Mouse (Mus musculus) hematopoietic stem cell, adult 5-6 weeks (primary cell): ENCODE measurements around the gene Olfr181. TPM values are rescaled to one million over a fixed set of nuclear protein-coding genes. Genes with fewer than 3 reads are reported as not detected.

Source experiments
- ATAC-seq, 2 experiments: fragments of 125-278 bp in 1 of 2; replicated peaks in 1 of 2; 2 replicates each; pipeline ENCODE4 v1.8.0; 2016 to 2017; ENCODE audit warnings: inconsistent platforms in 2 of 2, mild to moderate bottlenecking in 2 of 2, moderate number of reproducible peaks in 2 of 2, low read depth in 1 of 2, moderate TSS enrichment in 1 of 2; ENCODE audit not compliant: low FRiP score in 2 of 2, poor library complexity in 2 of 2, severe bottlenecking in 2 of 2, insufficient read depth in 1 of 2, low TSS enrichment in 1 of 2
- total RNA-seq: library from RNA; stranded (forward); fragments of 172-1452, 232-1000 nt; gene quantifications from 2 replicates; pipeline ENCODE4 v1.2.3, GENCODE M21; 2017

Gene Olfr181
- not detected in 2 replicates for total RNA-seq

DNA sequence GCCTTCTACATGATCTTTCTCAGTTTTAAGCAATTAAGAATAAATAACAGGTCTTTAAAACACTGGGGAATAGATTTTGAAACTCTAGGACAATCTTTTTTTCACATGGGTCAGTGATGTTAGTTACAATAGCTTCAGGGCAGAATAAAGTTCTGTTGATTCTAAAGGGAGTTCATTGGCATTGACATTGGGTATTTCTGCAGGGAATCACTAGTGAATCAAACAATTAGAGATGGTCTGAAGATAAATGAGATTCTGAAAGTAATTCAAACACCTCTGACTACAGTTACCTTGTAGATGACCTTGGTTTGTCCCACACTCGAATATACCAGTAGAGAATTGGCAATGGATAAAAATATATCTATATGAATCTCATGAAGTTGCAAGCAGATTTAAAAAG, at the start of gene Olfr181:
Olfr181 (minus strand) TSS at position 101 of the 400 bp plus-strand sequence.
- ATAC-seq: no peak

DNA sequence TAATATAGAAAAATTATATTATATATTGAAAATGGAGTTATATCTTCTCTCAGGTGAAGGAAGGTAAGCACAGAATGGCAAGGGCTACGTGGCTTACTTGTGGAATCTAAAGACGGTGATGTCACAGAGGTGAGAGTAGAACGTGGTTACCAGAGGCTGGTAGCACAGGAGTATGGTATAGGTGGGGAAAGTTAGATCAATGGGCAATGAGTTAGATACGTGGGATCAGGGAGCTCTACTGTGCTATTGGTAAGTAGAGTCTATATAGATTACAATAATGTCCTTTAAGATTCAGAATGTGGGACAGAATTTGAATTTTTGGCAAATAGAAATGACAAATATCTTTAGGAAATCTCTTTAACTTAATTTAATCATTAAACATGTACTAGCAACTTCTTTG, 737 bp upstream of the Olfr181 start, which contains the start of gene Olfr180:
Olfr180 (minus strand) TSS at position 101 of the 400 bp plus-strand sequence.
- no peak for ATAC-seq

- no peak for ATAC-seq
Measured at GRCm38 (mm10) chr16:58891963-58892362, 36.6 kb downstream of the Olfr181 start, which contains the start of gene Olfr178. Gene Olfr178, minus strand, starts transcription at chr16:58892063.

GRCm38 (mm10) chr16:58884416-58884815, 44.1 kb downstream of the Olfr181 start:
- no peak for ATAC-seq

Other genes with a start within 250 kb of the Olfr181 start
- gene Gpr15, start 209.7 kb downstream of the Olfr181 start, total RNA-seq: not detected in 2 replicates
- gene Cldnd1, start 200.8 kb downstream of the Olfr181 start, total RNA-seq: 22.6 and 58.0 TPM in 2 replicates
- gene Olfr172, start 165.6 kb downstream of the Olfr181 start, total RNA-seq: not detected in 2 replicates
- not detected in 2 replicates for gene Olfr173, start 128.5 kb downstream of the Olfr181 start, total RNA-seq
- gene Olfr175-ps1, start 102.0 kb downstream of the Olfr181 start, total RNA-seq: not detected in 2 replicates
- not detected in 2 replicates for gene Olfr177, start 54.0 kb downstream of the Olfr181 start, total RNA-seq
- not detected in 2 replicates for gene Olfr178, start 36.7 kb downstream of the Olfr181 start, total RNA-seq
- gene Olfr180, start 637 bp upstream of the Olfr181 start, total RNA-seq: not detected in 2 replicates
- not detected in 2 replicates for gene Olfr183, start 66.6 kb upstream of the Olfr181 start, total RNA-seq
- gene Olfr186, start 101.5 kb upstream of the Olfr181 start, total RNA-seq: not detected in 2 replicates
- not detected in 2 replicates for gene Olfr187, start 111.0 kb upstream of the Olfr181 start, total RNA-seq
- gene Olfr190, start 149.2 kb upstream of the Olfr181 start, total RNA-seq: not detected in 2 replicates
- not detected in 2 replicates for gene Olfr191, start 161.1 kb upstream of the Olfr181 start, total RNA-seq
- gene Olfr193, start 183.1 kb upstream of the Olfr181 start, total RNA-seq: not detected in 2 replicates
- gene Olfr194, start 192.3 kb upstream of the Olfr181 start, total RNA-seq: not detected in 2 replicates
- not detected in 2 replicates for gene Olfr195, start 218.3 kb upstream of the Olfr181 start, total RNA-seq
- gene Olfr196, start 241.7 kb upstream of the Olfr181 start, total RNA-seq: not detected in 2 replicates